Mouse (Mus musculus) heart, adult 2 months (tissue): ENCODE data around the gene Jade2.
A peak's percentile ranks its signal among the peaks of the same experiment; 100 is the strongest.

Source experiments
- CTCF ChIP-seq: fragments of 200-600 bp; IDR thresholded peaks from 2 replicates; pipeline ENCODE4 v1.8.1; 2022; ENCODE audit warnings: antibody characterized with exemption, mild to moderate bottlenecking, moderate library complexity
- EP300 ChIP-seq: fragments of 200-500 bp; IDR thresholded peaks from 2 replicates; pipeline ENCODE4 v1.6.1; 2011; ENCODE audit warnings: low read depth, low read length, control low read depth; ENCODE audit not compliant: insufficient read depth
- POLR2A ChIP-seq: fragments of 200-500 bp; IDR thresholded peaks from 2 replicates; pipeline ENCODE4 v1.6.1; 2011; ENCODE audit warnings: mild to moderate bottlenecking, low read depth, low read length, control low read depth; ENCODE audit not compliant: insufficient read depth

DNA sequence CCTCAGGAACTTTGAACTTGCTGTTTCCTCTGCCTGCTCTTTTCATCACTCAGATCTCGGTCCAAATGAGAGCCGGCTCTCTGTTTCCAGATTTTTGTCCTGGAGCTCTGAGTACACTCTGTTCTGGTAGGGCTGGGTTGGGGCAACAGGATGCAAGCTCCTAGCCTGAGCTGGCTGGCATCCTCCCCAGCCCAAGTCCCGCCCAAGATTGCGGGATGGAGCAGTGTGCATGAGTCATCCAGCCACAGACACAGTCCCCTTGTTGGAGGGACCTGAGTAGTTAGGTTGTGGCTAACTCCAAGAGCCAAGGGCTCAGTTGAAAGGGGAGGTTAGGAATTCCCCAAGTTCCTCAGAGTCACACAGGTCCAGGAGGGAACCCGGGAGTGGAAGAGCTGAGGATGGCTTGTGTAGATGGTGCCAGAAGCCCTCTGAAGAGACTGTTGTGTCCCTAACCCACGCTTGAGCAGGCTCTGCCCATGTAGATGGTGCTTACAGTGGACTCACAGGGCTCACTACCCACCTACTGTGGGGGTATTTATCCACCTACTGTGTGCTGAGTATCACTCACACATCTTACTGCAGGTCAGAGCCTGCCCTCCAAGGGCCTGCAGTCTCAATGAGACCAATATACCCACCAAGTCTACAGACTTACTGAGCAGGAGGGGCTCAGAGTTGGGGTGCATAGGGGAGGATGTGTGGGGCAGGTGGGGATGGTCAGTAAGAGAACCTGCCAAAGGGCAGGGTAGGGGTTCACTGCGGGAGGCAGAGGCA lies 17.0 kb upstream of the Jade2 start:
- TF ChIP-seq POLR2A (peak; percentile 66), CTCF (no peak), EP300 (peak; percentile 78; the same call in 1 of the 2 replicates)
